Mouse (Mus musculus) hindbrain, embryonic 14.5 days (tissue): ENCODE data around the gene Mn1. TPM values are rescaled to one million over a fixed set of nuclear protein-coding genes. Genes with fewer than 3 reads are reported as not detected.

Experiments
- ATAC-seq: fragments of 200-750 bp; cut with Nextera tagmentation; 2 replicates; pipeline ENCODE4 v1.8.0; 2017; ENCODE audit warnings: moderate number of reproducible peaks, mild to moderate bottlenecking, moderate TSS enrichment, moderate library complexity; ENCODE audit not compliant: low FRiP score
- DNase-seq: peaks from one replicate; pipeline ENCODE4 v3.0.0-alpha.2; 2015; ENCODE audit warnings: low spot score
- H3K27ac ChIP-seq: fragments of 300-500 bp; sonication (generic); 2 replicates; pipeline ENCODE4 v1.5.1; 2014; ENCODE audit warnings: mild to moderate bottlenecking, moderate library complexity
- H3K27me3 ChIP-seq: fragments of 300-500 bp; sonication (generic); 2 replicates; pipeline ENCODE4 v1.6.1; 2014; ENCODE audit warnings: mild to moderate bottlenecking, low read length, mixed read lengths; ENCODE audit not compliant: control insufficient read depth, insufficient read depth
- H3K36me3 ChIP-seq: fragments of 300-500 bp; sonication (generic); replicated peaks from 2 replicates; pipeline ENCODE4 v1.6.1; 2014; ENCODE audit not compliant: control insufficient read depth, insufficient read depth
- H3K4me1 ChIP-seq: fragments of 300-500 bp; sonication (generic); replicated peaks from 2 replicates; pipeline ENCODE4 v1.6.1; 2014; ENCODE audit warnings: antibody characterized with exemption, low read length, mixed read lengths; ENCODE audit not compliant: control insufficient read depth, insufficient read depth
- H3K4me2 ChIP-seq: fragments of 300-500 bp; sonication (generic); replicated peaks from 2 replicates; pipeline ENCODE4 v1.6.1; 2014; ENCODE audit warnings: mild to moderate bottlenecking, moderate library complexity
- H3K4me3 ChIP-seq: fragments of 300-500 bp; sonication (generic); replicated peaks from 2 replicates; pipeline ENCODE4 v1.5.1; 2014; ENCODE audit warnings: mild to moderate bottlenecking, low read length
- H3K9ac ChIP-seq: fragments of 300-500 bp; sonication (generic); 2 replicates; pipeline ENCODE4 v1.6.1; 2014
- H3K9me3 ChIP-seq: fragments of 300-500 bp; sonication (generic); 2 replicates; pipeline ENCODE4 v1.6.1; 2016; ENCODE audit warnings: low read length; ENCODE audit not compliant: control insufficient read depth
- WGBS: fragments of 180-500 bp; shearing (Covaris S2); extraction: QIAGEN DNeasy Blood & Tissue Kit; methylation state at CpG from one replicate; pipeline ENCODE4 v1.1.7; 2014; 5-methylcytosine and 5-hydroxymethylcytosine counted together
- polyA plus RNA-seq: library from polyadenylated mRNA; unstranded; fragments of >200 nt; fragmentation: Nextera tagmentation; extraction: Ambion mirVana; gene quantifications from 2 replicates; pipeline ENCODE4 v1.2.1, GENCODE M21; 2014

The Mn1 gene
- polyA plus RNA-seq, 1 experiment from 2014 or later, result 27.8 TPM

- DNase-seq (no peak), ATAC-seq (no peak)
- peaks cover 12% of the 10 kb centered on the region for H3K36me3 ChIP-seq
- H3K27ac ChIP-seq, result no peak overlapping the region
- no peaks in the 10 kb centered on the region for H3K9me3 ChIP-seq
- H3K4me1 ChIP-seq, result peaks cover 58% of the 10 kb centered on the region
- H3K9ac ChIP-seq, result no peak overlapping the region
- H3K27me3 ChIP-seq, result no peaks in the 10 kb centered on the region
- 55% methylated on average over 7 of the region's 7 CpGs for WGBS
- H3K4me3 ChIP-seq, result no peak overlapping the region
- H3K4me2 ChIP-seq, result no peak overlapping the region
These were observed 20.0 kb downstream of the Mn1 start for GRCm38 (mm10) chr5:111437205-111437604.

- ATAC-seq (no peak), DNase-seq (no peak)
- H3K36me3 ChIP-seq, result peaks cover 19% of the 10 kb centered on the region
- H3K9me3 ChIP-seq, result no peaks in the 10 kb centered on the region
- H3K4me3 ChIP-seq, result no peak overlapping the region
- WGBS, result 76% methylated on average over 3 of the region's 3 CpGs
- no peaks in the 10 kb centered on the region for H3K27me3 ChIP-seq
- H3K4me2 ChIP-seq, result no peak overlapping the region
- H3K9ac ChIP-seq, result no peak overlapping the region
- H3K27ac ChIP-seq, result no peak overlapping the region
- H3K4me1 ChIP-seq, result peaks cover 50% of the 10 kb centered on the region
These were observed 21.2 kb downstream of the Mn1 start for GRCm38 (mm10) chr5:111438336-111438735.

- H3K4me3 ChIP-seq, result no peak overlapping the region
- H3K27ac ChIP-seq, result no peak overlapping the region
- H3K4me2 ChIP-seq, result no peak overlapping the region
- H3K27me3 ChIP-seq, result no peaks in the 10 kb centered on the region
- peaks cover 19% of the 10 kb centered on the region for H3K36me3 ChIP-seq
- no peaks in the 10 kb centered on the region for H3K9me3 ChIP-seq
- WGBS, result 88% methylated on average over 8 of the region's 8 CpGs
- no peak overlapping the region for H3K9ac ChIP-seq
- ATAC-seq (no peak), DNase-seq (no peak)
- H3K4me1 ChIP-seq, result peaks cover 45% of the 10 kb centered on the region
These were observed 21.7 kb downstream of the Mn1 start for GRCm38 (mm10) chr5:111438821-111439220.

GRCm38 (mm10) chr5:111440264-111440663 is 23.1 kb downstream of the Mn1 start:
- Histone ChIP-seq H3K4me1 (peaks cover 35% of the 10 kb centered on the region), H3K9me3 (no peaks in the 10 kb centered on the region), H3K27me3 (no peaks in the 10 kb centered on the region), H3K9ac (no peak overlapping the region), H3K4me3 (no peak overlapping the region), H3K36me3 (peaks cover 19% of the 10 kb centered on the region), H3K4me2 (no peak overlapping the region), H3K27ac (no peak overlapping the region)
- no peak for DNase-seq
- ATAC-seq, result no peak
- WGBS, result 91% methylated on average over 4 of the region's 4 CpGs

- Histone ChIP-seq H3K36me3 (peaks cover 19% of the 10 kb centered on the region), H3K27me3 (no peaks in the 10 kb centered on the region), H3K4me3 (no peak overlapping the region), H3K4me1 (peaks cover 18% of the 10 kb centered on the region; the same call in 1 of the 2 replicates), H3K4me2 (no peak overlapping the region), H3K9ac (no peak overlapping the region), H3K27ac (no peak overlapping the region), H3K9me3 (no peaks in the 10 kb centered on the region)
- no peak for DNase-seq
- WGBS, result 67% methylated on average over 11 of the region's 11 CpGs
- ATAC-seq, result no peak
These were observed 25.1 kb downstream of the Mn1 start for GRCm38 (mm10) chr5:111442151-111442871.

- H3K4me1 ChIP-seq, result peaks cover 13% of the 10 kb centered on the region; the same call in 1 of the 2 replicates
- H3K27ac ChIP-seq, result no peak overlapping the region
- no peak overlapping the region for H3K4me2 ChIP-seq
- 94% methylated on average over 3 of the region's 3 CpGs for WGBS
- H3K4me3 ChIP-seq, result no peak overlapping the region
- no peaks in the 10 kb centered on the region for H3K27me3 ChIP-seq
- no peak for ATAC-seq
- peaks cover 10% of the 10 kb centered on the region for H3K36me3 ChIP-seq
- no peaks in the 10 kb centered on the region for H3K9me3 ChIP-seq
- no peak for DNase-seq
- H3K9ac ChIP-seq, result no peak overlapping the region
These were observed 26.5 kb downstream of the Mn1 start for GRCm38 (mm10) chr5:111443636-111444035.

GRCm38 (mm10) chr5:111444361-111444760 is 27.2 kb downstream of the Mn1 start:
- 84% methylated on average over 4 of the region's 4 CpGs for WGBS
- 0 out of 2 replicates have a peak overlapping the region, but pooled peaks have one; percentile 9 for H3K27ac ChIP-seq

GRCm38 (mm10) chr5:111446652-111447051 is 29.5 kb downstream of the Mn1 start:
- Histone ChIP-seq H3K9ac (no peak overlapping the region), H3K4me2 (no peak overlapping the region), H3K27me3 (no peaks in the 10 kb centered on the region), H3K36me3 (peaks cover 10% of the 10 kb centered on the region), H3K4me1 (peaks cover 13% of the 10 kb centered on the region; the same call in 1 of the 2 replicates), H3K4me3 (no peak overlapping the region), H3K27ac (no peak overlapping the region), H3K9me3 (no peaks in the 10 kb centered on the region)
- DNase-seq (no peak), ATAC-seq (peak; percentile 31; the same call in 1 of the 2 replicates)
- 32% methylated on average over 7 of the region's 7 CpGs for WGBS

More at GRCm38 (mm10) chr5:111444361-111444760, 27.2 kb downstream of the Mn1 start:
- Histone ChIP-seq H3K4me3 (no peak overlapping the region), H3K4me1 (peaks cover 13% of the 10 kb centered on the region; the same call in 1 of the 2 replicates), H3K9me3 (no peaks in the 10 kb centered on the region), H3K36me3 (peaks cover 10% of the 10 kb centered on the region), H3K4me2 (no peak overlapping the region), H3K9ac (no peak overlapping the region), H3K27me3 (no peaks in the 10 kb centered on the region)
- DNase-seq (no peak), ATAC-seq (no peak)

GRCm38 (mm10) chr5:111449700-111450099 is 32.5 kb downstream of the Mn1 start:
- no peak for ATAC-seq
- 61% methylated on average over 8 of the region's 8 CpGs for WGBS
- H3K27ac ChIP-seq, result no peak overlapping the region
- no peak overlapping the region for H3K9ac ChIP-seq
- H3K4me2 ChIP-seq, result no peak overlapping the region
- peaks cover 6% of the 10 kb centered on the region; the same call in 1 of the 2 replicates for H3K36me3 ChIP-seq
- peaks cover 3% of the 10 kb centered on the region; the same call in 1 of the 2 replicates for H3K4me1 ChIP-seq
- DNase-seq, result no peak
- H3K27me3 ChIP-seq, result no peaks in the 10 kb centered on the region
- H3K4me3 ChIP-seq, result no peak overlapping the region
- no peaks in the 10 kb centered on the region for H3K9me3 ChIP-seq
